Mouse (Mus musculus): Measurements from ENCODE around the gene Fhit. TPM values are rescaled to one million over a fixed set of nuclear protein-coding genes. Genes with fewer than 3 reads are reported as not detected.

The Fhit gene
- polyA plus RNA-seq, 1 experiment from 2014 or later, result 3.3 TPM

DNA sequence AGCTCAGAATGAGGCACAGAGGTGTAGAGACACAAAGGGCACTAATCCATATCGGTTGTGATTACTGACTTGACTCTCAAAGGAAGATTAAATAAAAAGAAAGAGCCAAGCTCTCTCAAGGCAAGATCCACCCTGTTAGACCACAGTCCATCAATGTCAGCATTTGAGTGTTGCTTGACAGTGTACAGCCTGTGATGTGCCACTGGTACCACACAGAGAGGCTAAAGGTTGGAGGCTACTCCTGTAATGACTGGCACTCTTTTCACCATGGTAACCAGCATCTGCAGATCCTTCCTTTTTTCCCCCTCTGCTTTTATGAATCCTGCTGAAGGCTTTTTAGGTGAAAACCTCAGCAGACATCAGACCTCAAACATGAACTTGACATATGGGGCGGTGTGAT is 1138.5 kb downstream of the Fhit start:
- Histone ChIP-seq H3K4me2 (no peak overlapping the region), H3K9ac (no peak overlapping the region), H3K27ac (no peak overlapping the region), H3K4me3 (replicated peaks) (no peak overlapping the region), H3K27me3 (no peaks in the 10 kb centered on the region), H3K9me3 (no peaks in the 10 kb centered on the region), H3K4me1 (peaks cover 13% of the 10 kb centered on the region), H3K36me3 (replicated peaks) (no peaks in the 10 kb centered on the region)
- WGBS, result 84% methylated on average over 2 of the region's 2 CpGs
- no peak for ATAC-seq (ENCODE audit: low FRiP score)

DNA sequence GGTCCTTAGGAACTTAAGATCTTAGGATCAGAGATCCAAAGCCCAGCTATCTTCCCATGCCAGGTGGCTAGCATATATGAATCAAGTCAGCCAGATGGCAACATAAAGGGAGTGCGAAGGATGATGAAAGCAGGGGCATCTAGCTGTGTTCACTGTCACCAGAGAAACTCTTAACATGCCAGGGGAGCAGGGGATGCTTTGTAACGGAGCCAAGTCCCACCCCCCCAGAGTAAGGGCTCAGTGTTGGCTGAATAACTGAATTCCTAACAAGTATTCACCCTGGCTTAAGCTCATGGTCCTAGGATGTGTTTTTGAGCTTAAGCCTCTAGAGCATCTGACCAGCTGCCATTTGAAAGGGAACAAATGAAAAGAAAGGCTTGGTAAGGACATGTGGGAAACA is 1139.5 kb downstream of the Fhit start:
- Histone ChIP-seq H3K36me3 (replicated peaks) (no peaks in the 10 kb centered on the region), H3K4me2 (no peak overlapping the region), H3K9ac (no peak overlapping the region), H3K4me1 (peaks cover 13% of the 10 kb centered on the region), H3K9me3 (no peaks in the 10 kb centered on the region), H3K4me3 (replicated peaks) (no peak overlapping the region), H3K27ac (peak overlapping the region; percentile 36; the same call in 1 of the 2 replicates), H3K27me3 (no peaks in the 10 kb centered on the region)
- ATAC-seq (ENCODE audit: low FRiP score), result peak; percentile 69
- 21% methylated on average over 2 of the region's 2 CpGs for WGBS

DNA sequence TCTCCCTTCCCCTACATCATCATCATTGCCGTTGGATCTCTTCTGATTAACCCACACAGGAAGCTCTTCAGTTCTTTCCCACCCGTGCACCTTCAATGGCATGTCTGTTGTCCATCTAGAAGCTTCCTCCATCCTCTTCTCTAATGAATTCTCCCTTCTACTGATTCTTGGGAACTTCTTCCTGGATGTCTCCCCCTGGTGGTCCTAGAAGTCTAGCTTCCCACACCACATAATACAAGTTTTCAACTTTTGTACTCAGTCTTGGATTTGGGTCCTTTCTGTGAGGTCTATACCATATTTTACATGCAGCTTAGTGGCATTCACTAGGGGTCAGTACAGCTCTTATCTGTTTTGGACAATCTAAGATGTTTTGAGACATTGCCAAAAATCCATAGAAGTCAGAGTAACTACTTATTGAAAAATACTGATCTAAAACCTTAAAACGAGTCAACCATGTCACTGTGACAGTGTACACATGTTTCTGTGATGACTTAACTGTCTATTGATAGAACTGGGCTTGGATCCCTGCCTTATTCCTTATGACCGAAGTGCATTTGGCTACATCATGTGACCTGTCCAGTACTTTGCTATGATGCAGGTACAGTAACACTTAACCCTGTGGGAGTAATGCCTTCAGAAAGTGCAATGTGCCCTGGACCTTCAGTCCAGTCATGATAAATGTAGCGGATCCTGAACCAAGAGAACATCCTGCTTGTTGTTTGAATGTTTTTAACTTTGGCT is 1141.3 kb downstream of the Fhit start:
- WGBS, result 91% methylated on average over 5 of the region's 5 CpGs
- no peaks in the 10 kb centered on the region for H3K36me3 ChIP-seq (replicated peaks)
- H3K4me3 ChIP-seq (replicated peaks), result no peak overlapping the region
- no peaks in the 10 kb centered on the region for H3K9me3 ChIP-seq
- ATAC-seq (ENCODE audit: low FRiP score), result no peak
- H3K4me2 ChIP-seq, result no peak overlapping the region
- H3K9ac ChIP-seq, result no peak overlapping the region
- peaks cover 13% of the 10 kb centered on the region for H3K4me1 ChIP-seq
- H3K27ac ChIP-seq, result no peak overlapping the region
- no peaks in the 10 kb centered on the region for H3K27me3 ChIP-seq

DNA sequence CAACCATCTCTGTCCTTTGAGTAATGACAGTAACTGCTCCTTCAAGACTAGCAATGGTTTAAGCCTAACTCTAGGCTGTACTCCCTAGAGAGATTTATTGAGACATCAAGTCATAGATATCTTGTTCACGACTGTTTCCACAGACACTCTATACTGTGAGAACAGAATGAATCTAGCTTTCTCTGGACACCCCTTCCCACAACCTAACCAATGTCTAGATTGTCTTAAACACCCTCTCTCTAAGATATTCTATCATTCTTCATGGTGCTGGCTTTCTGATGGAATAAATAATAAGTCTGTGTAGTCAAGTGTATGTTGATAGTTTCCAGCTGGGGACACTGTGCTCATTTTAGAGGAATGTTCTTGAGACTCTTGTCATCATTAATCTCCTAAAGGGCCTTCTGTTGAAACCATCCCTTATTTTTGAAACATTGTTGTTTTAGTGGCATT is 1148.0 kb downstream of the Fhit start:
- no peaks in the 10 kb centered on the region for H3K36me3 ChIP-seq (replicated peaks)
- no peaks in the 10 kb centered on the region for H3K27me3 ChIP-seq
- no peaks in the 10 kb centered on the region for H3K4me1 ChIP-seq
- no peak overlapping the region for H3K4me3 ChIP-seq (replicated peaks)
- no peak for ATAC-seq (ENCODE audit: low FRiP score)
- WGBS, result 92% methylated on average over 1 of the region's 1 CpGs
- H3K4me2 ChIP-seq, result no peak overlapping the region
- no peak overlapping the region for H3K9ac ChIP-seq
- no peaks in the 10 kb centered on the region for H3K9me3 ChIP-seq
- no peak overlapping the region for H3K27ac ChIP-seq

DNA sequence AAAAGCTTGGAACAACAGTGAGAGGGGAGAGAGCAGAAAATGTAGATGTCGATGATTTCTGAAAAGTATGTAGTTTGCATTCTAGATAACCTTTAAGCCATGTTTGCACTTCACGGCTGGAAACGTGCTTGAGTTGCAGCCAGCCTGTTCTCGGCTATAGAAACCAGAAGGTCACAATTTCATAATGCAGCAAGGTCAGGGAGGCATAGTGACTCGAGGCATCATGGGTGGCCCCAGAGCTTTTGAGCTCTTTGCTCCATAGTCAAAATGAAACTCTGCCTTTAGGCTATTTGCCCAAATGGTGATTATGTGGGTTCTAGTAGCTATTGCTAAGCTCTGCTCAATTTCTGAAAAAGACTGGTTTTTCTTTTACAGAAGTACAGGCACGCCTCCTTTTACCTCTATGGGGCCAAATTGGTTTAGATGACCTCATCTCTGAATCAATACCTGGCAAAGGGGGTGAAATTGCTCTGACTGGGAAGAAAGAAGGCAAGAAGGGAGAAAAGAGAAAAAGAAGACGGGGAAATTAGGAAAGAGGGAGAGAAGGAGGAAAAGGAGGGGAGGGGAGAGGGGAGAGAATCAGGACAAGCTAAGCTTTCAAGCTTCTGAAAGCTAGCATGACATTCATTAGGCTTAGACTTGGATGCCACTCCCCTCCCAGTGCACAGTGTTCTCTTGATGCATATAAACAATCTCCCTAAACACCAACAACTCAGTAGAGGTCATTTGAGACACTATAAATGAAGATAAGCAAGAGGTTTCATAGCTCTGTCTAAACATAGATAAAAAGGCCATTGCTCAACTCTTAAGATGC is 1148.6 kb downstream of the Fhit start:
- Histone ChIP-seq H3K4me2 (no peak overlapping the region), H3K9ac (no peak overlapping the region), H3K36me3 (replicated peaks) (no peaks in the 10 kb centered on the region), H3K4me3 (replicated peaks) (no peak overlapping the region), H3K27ac (no peak overlapping the region), H3K9me3 (no peaks in the 10 kb centered on the region), H3K27me3 (no peaks in the 10 kb centered on the region), H3K4me1 (no peaks in the 10 kb centered on the region)
- no peak for ATAC-seq (ENCODE audit: low FRiP score)
- 49% methylated on average over 7 of the region's 7 CpGs for WGBS

DNA sequence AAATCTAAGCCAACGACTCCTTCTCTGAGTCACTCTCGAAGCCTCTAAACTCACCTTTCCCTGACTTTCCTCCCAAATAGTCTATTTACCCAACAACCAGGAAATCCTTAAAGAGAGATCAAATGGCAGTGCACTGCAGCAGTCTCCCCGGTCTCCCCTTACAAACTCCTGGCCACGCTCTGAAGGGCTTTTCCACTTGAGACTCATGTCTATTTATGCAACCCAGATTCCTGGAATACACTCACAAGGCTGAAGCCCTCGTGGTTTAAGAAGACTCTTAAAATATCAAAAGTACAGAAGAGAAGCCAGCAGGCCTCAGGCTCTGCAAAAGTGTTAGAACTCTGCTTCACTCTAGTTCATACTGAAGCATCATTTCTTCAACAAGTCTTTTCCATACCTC is 1155.6 kb downstream of the Fhit start:
- no peak for ATAC-seq (ENCODE audit: low FRiP score)
- 80% methylated on average over 5 of the region's 5 CpGs for WGBS
- no peak overlapping the region for H3K27ac ChIP-seq

DNA sequence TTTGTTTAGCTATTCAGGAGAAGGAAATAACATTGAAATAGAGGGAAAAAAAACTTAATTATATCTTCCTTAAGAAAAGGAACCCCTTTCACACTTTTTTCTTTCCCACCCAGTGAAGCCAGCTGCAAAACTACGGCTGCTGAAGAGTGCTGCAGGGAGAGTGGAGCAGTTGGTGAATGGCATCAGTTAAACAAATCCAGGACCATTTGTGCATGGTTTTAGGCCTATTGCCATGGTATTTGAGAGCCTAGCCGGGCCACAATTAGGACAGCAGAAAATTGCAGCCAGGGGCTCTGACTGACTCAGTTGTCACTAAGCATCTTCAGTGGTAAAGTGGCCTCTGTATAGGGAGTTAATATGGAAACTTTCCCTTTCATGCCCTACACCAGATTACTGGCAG is 1158.0 kb downstream of the Fhit start:
- no peaks in the 10 kb centered on the region for H3K27me3 ChIP-seq
- H3K4me2 ChIP-seq, result no peak overlapping the region
- H3K4me3 ChIP-seq (replicated peaks), result no peak overlapping the region
- no peaks in the 10 kb centered on the region for H3K36me3 ChIP-seq (replicated peaks)
- H3K9me3 ChIP-seq, result no peaks in the 10 kb centered on the region
- H3K27ac ChIP-seq, result no peak overlapping the region
- no peaks in the 10 kb centered on the region for H3K4me1 ChIP-seq
- ATAC-seq (ENCODE audit: low FRiP score), result no peak
- 57% methylated on average over 2 of the region's 2 CpGs for WGBS
- H3K9ac ChIP-seq, result no peak overlapping the region

More for the DNA sequence above, 1155.6 kb downstream of the Fhit start:
- Histone ChIP-seq H3K9ac (no peak overlapping the region), H3K36me3 (replicated peaks) (no peaks in the 10 kb centered on the region), H3K4me2 (no peak overlapping the region), H3K4me1 (no peaks in the 10 kb centered on the region), H3K4me3 (replicated peaks) (no peak overlapping the region), H3K27me3 (no peaks in the 10 kb centered on the region), H3K9me3 (no peaks in the 10 kb centered on the region)

DNA sequence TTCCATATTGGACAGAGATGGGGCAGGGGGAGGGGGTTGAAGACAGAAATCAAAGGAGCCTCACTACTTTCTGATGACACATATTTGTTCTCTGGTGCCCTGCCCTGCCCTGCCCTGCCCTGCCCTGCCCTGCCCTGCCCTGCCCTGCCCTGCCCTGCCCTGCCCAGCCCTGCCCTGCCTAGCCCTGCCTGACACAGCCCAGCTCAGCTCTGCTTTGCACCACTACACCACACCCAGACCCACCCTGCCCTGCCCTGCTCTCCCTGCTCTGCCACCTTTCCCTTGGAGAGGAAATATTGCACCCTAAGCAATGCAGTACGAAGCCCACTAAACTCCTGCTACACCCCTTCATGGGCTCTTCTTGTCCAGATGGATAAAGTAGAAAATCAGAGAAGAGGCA is 1171.2 kb downstream of the Fhit start:
- Histone ChIP-seq H3K27ac (no peak overlapping the region), H3K4me3 (replicated peaks) (no peak overlapping the region), H3K36me3 (replicated peaks) (no peaks in the 10 kb centered on the region), H3K9ac (no peak overlapping the region), H3K4me1 (no peaks in the 10 kb centered on the region), H3K9me3 (no peaks in the 10 kb centered on the region), H3K27me3 (no peaks in the 10 kb centered on the region), H3K4me2 (no peak overlapping the region)
- WGBS, result 88% methylated on average over 1 of the region's 1 CpGs
- no peak for ATAC-seq (ENCODE audit: low FRiP score)

DNA sequence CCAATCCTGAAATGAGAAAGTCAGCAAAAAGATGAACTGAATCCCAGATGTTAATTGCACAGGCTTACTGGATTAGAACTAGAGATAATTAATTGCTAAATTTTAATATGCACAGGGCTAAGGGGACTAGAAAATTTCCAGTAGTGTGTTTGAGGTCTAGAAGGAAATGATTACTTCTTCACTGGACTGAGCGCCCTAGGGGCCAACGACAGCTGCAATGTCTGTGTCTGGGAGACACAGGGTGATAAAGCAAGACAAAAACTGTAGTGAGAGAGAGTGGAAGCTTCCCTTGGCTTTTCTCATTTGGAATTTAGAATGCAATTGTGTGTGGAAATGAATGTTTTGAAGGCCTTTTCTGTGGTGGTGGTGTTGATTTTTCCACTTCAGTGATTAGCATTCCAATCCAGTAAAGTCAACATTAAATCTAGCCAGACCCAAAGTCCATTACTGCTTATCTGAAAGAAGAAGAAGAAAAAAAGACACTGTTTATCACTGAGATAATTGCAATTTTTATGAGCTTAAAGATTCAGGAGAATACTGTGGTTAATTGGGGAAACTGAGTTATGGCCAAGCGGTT is 1184.8 kb downstream of the Fhit start:
- Histone ChIP-seq H3K4me3 (replicated peaks) (no peak overlapping the region), H3K4me2 (no peak overlapping the region), H3K27me3 (no peaks in the 10 kb centered on the region), H3K4me1 (0 out of 2 replicates have a peak, but pooled peaks cover 2% of the 10 kb centered on the region), H3K27ac (no peak overlapping the region), H3K9ac (no peak overlapping the region), H3K9me3 (no peaks in the 10 kb centered on the region), H3K36me3 (replicated peaks) (no peaks in the 10 kb centered on the region)
- 74% methylated on average over 3 of the region's 3 CpGs for WGBS
- no peak for ATAC-seq (ENCODE audit: low FRiP score)

DNA sequence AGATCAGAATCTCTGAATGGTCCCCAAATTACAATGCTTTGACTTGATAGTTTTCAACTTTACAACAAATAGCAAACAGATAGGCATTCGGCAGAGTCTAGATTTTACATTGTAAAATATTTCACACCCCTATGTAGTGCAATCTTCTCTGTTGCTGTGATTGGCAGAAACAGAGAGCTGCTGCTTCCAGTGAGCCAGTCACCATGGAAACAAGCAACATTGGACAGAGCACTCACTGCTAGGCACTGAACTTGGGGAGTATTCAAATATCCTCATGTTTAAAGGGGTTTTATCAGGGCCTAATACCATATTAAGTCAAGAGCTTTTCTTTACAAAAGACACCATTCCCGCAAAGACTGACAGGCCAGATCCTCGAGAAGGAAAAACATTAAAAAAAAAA is 1187.4 kb downstream of the Fhit start:
- Histone ChIP-seq H3K27ac (no peak overlapping the region), H3K27me3 (no peaks in the 10 kb centered on the region), H3K9me3 (no peaks in the 10 kb centered on the region), H3K4me2 (no peak overlapping the region), H3K4me1 (0 out of 2 replicates have a peak, but pooled peaks cover 2% of the 10 kb centered on the region), H3K9ac (no peak overlapping the region), H3K36me3 (replicated peaks) (no peaks in the 10 kb centered on the region), H3K4me3 (replicated peaks) (no peak overlapping the region)
- ATAC-seq (ENCODE audit: low FRiP score), result no peak; the same call in 1 of the 2 replicates
- WGBS, result 46% methylated on average over 3 of the region's 3 CpGs

DNA sequence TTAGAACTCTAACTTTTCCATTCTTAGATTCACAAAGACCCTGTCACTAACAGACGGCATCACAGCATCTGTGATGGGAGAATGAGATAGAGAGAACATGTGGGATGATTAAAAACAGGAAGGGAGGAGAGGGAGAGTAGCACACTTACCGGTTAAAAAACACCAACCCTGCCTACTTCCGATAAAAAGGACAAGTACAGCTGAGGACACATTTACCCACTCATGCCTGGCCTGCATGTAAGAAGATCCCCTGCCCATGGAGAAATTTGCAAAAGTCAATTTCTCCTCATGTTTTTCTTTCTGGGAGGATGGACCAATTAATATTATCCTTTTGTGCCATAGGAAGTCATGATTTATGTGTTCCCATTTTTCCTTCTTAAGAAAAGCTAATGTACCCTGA is 1198.0 kb downstream of the Fhit start:
- Histone ChIP-seq H3K36me3 (replicated peaks) (no peaks in the 10 kb centered on the region), H3K9ac (no peak overlapping the region), H3K4me1 (no peaks in the 10 kb centered on the region), H3K4me3 (replicated peaks) (no peak overlapping the region), H3K27ac (no peak overlapping the region), H3K4me2 (no peak overlapping the region), H3K9me3 (no peaks in the 10 kb centered on the region), H3K27me3 (no peaks in the 10 kb centered on the region)
- WGBS, result 88% methylated on average over 3 of the region's 3 CpGs
- ATAC-seq (ENCODE audit: low FRiP score), result no peak

DNA sequence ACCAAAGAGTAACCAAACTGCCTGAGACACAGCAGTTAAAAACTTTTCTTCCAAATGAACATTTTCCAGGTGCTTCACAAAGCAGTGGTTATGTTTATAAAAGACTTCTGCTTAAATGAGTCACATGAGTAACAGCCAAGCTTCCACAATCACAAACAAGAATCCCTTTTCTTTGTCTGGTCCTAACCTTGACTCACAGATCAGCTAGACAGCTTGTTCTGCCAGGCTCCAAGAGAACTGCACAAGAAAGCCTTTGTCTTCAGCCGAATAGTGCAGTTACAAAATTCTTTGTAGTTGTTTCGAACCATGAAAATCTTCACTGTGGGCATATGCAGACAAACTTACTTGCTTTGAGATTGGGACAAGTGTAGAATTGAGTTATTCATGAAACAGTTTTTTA is 1201.4 kb downstream of the Fhit start:
- Histone ChIP-seq H3K4me3 (replicated peaks) (no peak overlapping the region), H3K4me2 (no peak overlapping the region), H3K27me3 (no peaks in the 10 kb centered on the region), H3K9ac (no peak overlapping the region), H3K4me1 (no peaks in the 10 kb centered on the region), H3K36me3 (replicated peaks) (no peaks in the 10 kb centered on the region), H3K27ac (no peak overlapping the region), H3K9me3 (no peaks in the 10 kb centered on the region)
- 53% methylated on average over 2 of the region's 2 CpGs for WGBS
- no peak for ATAC-seq (ENCODE audit: low FRiP score)
